Mouse (Mus musculus) stomach, postnatal 0 days (tissue): ENCODE data around the gene Zfp358. TPM values are rescaled to one million over a fixed set of nuclear protein-coding genes. Genes with fewer than 3 reads are reported as not detected.
A peak's percentile ranks its signal among the peaks of the same experiment; 100 is the strongest.

Source experiments
- ATAC-seq: fragments of 200-750 bp; cut with Nextera tagmentation; 2 replicates; pipeline ENCODE4 v1.8.0; 2017; ENCODE audit not compliant: low FRiP score, low TSS enrichment
- DNase-seq: peaks from one replicate; pipeline ENCODE4 v3.0.0-alpha.2; 2016; ENCODE audit warnings: low spot score
- H3K27ac ChIP-seq: fragments of 300-500 bp; sonication (generic); replicated peaks from 2 replicates; pipeline ENCODE4 v1.5.1; 2014; ENCODE audit warnings: mild to moderate bottlenecking, control low read depth
- H3K27me3 ChIP-seq: fragments of 300-500 bp; sonication (generic); 2 replicates; pipeline ENCODE4 v1.6.1; 2014; ENCODE audit warnings: low read length; ENCODE audit not compliant: control insufficient read depth, insufficient read depth
- H3K36me3 ChIP-seq: fragments of 300-500 bp; sonication (generic); 2 replicates; pipeline ENCODE4 v1.6.1; 2014; ENCODE audit warnings: low read length, mixed read lengths; ENCODE audit not compliant: control insufficient read depth, insufficient read depth
- H3K4me1 ChIP-seq: fragments of 300-500 bp; sonication (generic); replicated peaks from 2 replicates; pipeline ENCODE4 v1.6.1; 2014; ENCODE audit warnings: antibody characterized with exemption; ENCODE audit not compliant: control insufficient read depth, insufficient read depth
- H3K4me2 ChIP-seq: fragments of 300-500 bp; sonication (generic); replicated peaks from 2 replicates; pipeline ENCODE4 v1.6.1; 2014; ENCODE audit warnings: low read depth, mild to moderate bottlenecking, control low read depth, moderate library complexity
- H3K4me3 ChIP-seq: fragments of 300-500 bp; sonication (generic); 2 replicates; pipeline ENCODE4 v1.5.1; 2014; ENCODE audit warnings: low read depth, low read length, control low read depth
- H3K9ac ChIP-seq: fragments of 300-500 bp; sonication (generic); 2 replicates; pipeline ENCODE4 v1.6.1; 2014; ENCODE audit warnings: mild to moderate bottlenecking, low read length, control low read depth, mixed read lengths
- H3K9me3 ChIP-seq: fragments of 300-500 bp; sonication (generic); 2 replicates; pipeline ENCODE4 v1.6.1; 2016; ENCODE audit warnings: low read length; ENCODE audit not compliant: control insufficient read depth
- CTCF ChIP-seq: IDR thresholded peaks from 2 replicates; pipeline ENCODE4 v1.5.1; 2016; ENCODE audit warnings: antibody characterized with exemption, low read depth, mild to moderate bottlenecking, moderate library complexity
- EP300 ChIP-seq: optimal IDR thresholded peaks from 2 replicates; pipeline ENCODE3; 2016; ENCODE audit warnings: antibody characterized with exemption
- WGBS: fragments of 180-500 bp; shearing (Covaris S2); extraction: QIAGEN DNeasy Blood & Tissue Kit; methylation state at CpG from one replicate; pipeline ENCODE4 v1.1.7; 2014; 5-methylcytosine and 5-hydroxymethylcytosine counted together
- polyA plus RNA-seq: library from polyadenylated mRNA; unstranded; fragments of >200 nt; fragmentation: Nextera tagmentation; extraction: Ambion mirVana; gene quantifications from 2 replicates; pipeline ENCODE4 v1.2.1, GENCODE M21; 2015

Zfp358 gene
- polyA plus RNA-seq, 1 experiment from 2014 or later, result 19.1 TPM

DNA sequence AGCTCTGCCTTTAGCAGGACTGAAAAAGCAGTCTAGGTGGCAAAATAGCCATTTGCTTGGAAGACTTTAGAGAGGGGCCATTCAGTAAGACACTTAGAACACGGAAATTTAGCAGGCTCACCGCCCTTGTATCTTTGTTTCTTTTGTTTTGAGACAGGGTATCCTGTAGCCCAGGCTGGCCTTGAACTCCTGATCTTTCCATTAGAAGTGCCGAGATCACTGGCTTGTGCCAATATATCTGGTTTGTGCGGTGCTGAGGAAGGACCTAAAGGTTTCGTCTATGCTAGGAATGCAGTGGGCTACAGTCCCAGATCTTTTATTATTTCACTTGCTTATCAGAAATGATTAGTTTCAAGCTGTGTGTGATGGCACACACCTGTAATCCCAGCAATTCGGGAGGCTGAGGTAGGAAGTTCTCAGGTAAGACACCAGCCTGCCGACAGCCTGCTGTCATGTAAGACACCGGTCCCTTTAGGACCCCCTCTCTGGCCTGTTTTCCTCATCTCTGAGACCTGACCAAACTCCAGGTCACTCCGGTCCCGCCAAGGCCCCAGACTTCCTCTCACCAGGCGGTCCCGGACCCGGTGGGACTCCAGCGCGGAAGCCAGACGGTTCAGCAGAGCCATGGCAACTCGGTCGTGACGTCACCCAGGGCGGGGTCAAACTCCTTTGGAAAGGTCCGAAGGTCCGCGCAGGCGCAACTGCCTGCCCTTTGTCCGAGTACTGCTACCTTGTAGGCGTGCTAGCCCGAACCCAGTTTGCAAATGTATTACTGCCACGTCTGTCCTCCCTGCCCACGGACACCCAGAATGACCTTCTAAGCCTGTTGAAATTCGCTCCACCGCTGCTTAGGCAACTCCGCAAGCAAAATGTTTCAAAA lies 25.7 kb upstream of the Zfp358 start, which contains the start of gene Pex11g:
Gene Pex11g (minus strand): TSS at position 675 of the 880 bp plus-strand sequence.
- TF ChIP-seq CTCF, result no peak
- H3K9me3 ChIP-seq, result no peaks in the 10 kb centered on the region
- no peaks in the 10 kb centered on the region for H3K27me3 ChIP-seq
- WGBS, result 5% methylated on average over 32 of the region's 32 CpGs
- DNase-seq (peak; percentile 99), ATAC-seq (peak; percentile 98)
- peak within 1 kb of the TSS; percentile 70 for H3K9ac ChIP-seq
- no peaks in the 10 kb centered on the region for H3K36me3 ChIP-seq
- peak within 1 kb of the TSS; percentile 49 for H3K4me3 ChIP-seq
- H3K27ac ChIP-seq, result peak within 1 kb of the TSS; percentile 80
- peak within 1 kb of the TSS; percentile 73 for H3K4me2 ChIP-seq
- no peaks in the 10 kb centered on the region for H3K4me1 ChIP-seq

DNA sequence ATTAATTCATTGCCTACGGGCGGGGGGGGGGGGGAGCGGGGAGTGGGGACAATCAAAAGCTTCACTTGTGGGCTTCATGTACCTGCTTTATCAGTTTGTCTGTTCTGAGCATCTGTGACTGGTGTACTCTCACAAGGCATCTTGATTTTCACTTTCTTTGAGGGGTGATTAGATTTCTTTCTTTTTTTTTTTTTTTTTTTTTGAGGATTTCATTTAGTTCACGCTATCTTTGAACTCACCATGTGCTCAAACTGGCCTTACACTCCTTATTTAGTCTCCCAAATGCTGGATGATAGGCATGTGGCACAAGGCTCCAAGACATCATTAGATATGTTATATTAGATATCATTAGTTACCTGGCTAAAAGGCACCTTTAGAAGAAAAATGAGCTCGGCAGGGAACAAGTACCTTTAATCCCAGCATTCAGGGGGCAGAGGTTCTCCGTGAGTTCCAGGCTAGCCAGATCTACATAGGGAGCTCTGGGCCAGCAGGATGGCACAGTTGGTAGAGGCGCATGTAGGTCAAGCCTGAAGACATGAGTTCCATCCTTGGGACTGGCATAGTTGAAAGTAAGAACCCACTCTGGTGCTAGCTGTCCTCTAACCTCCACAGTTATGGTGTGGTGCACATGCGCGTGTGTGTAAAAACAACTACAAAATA lies 24.9 kb upstream of the Zfp358 start:
- DNase-seq (peak; percentile 14), ATAC-seq (no peak)
- WGBS, result 52% methylated on average over 9 of the region's 9 CpGs
- Histone ChIP-seq H3K9ac (peak overlapping the region; percentile 70), H3K9me3 (no peaks in the 10 kb centered on the region), H3K36me3 (no peaks in the 10 kb centered on the region), H3K4me3 (peak overlapping the region; percentile 49), H3K27me3 (no peaks in the 10 kb centered on the region), H3K4me2 (peak overlapping the region; percentile 73), H3K4me1 (no peaks in the 10 kb centered on the region), H3K27ac (peak overlapping the region; percentile 80)
- no peak for TF ChIP-seq EP300
- no peak for TF ChIP-seq CTCF

- ATAC-seq (no peak), DNase-seq (peak; percentile 11)
- Histone ChIP-seq H3K4me1 (no peaks in the 10 kb centered on the region), H3K9ac (no peak overlapping the region), H3K27ac (no peak overlapping the region), H3K4me2 (no peak overlapping the region), H3K27me3 (no peaks in the 10 kb centered on the region), H3K9me3 (no peaks in the 10 kb centered on the region), H3K4me3 (no peak overlapping the region), H3K36me3 (no peaks in the 10 kb centered on the region)
- TF ChIP-seq CTCF (peak; percentile 43), EP300 (no peak)
- WGBS, result 96% methylated on average over 1 of the region's 1 CpGs
These were observed 24.1 kb upstream of the Zfp358 start for GRCm38 (mm10) chr8:3468838-3469237.

GRCm38 (mm10) chr8:3470562-3470961 lies 22.4 kb upstream of the Zfp358 start, which contains the start of gene Tex45:
Gene Tex45 (plus strand): TSS chr8:3470862.
- H3K4me2 ChIP-seq, result no peak within 1 kb of the TSS
- no peak for TF ChIP-seq CTCF
- no peak for TF ChIP-seq EP300
- no peaks in the 10 kb centered on the region for H3K27me3 ChIP-seq
- H3K4me1 ChIP-seq, result no peaks in the 10 kb centered on the region
- H3K9me3 ChIP-seq, result no peaks in the 10 kb centered on the region
- no peak within 1 kb of the TSS for H3K27ac ChIP-seq
- ATAC-seq (no peak), DNase-seq (no peak)
- no peaks in the 10 kb centered on the region for H3K36me3 ChIP-seq
- H3K4me3 ChIP-seq, result no peak within 1 kb of the TSS
- H3K9ac ChIP-seq, result no peak within 1 kb of the TSS

- ATAC-seq (peak; percentile 27; the same call in 1 of the 2 replicates), DNase-seq (peak; percentile 13)
- Histone ChIP-seq H3K9me3 (no peaks in the 10 kb centered on the region), H3K27me3 (no peaks in the 10 kb centered on the region), H3K4me3 (peak overlapping the region; percentile 4; the same call in 1 of the 2 replicates), H3K27ac (no peak overlapping the region), H3K4me1 (no peaks in the 10 kb centered on the region), H3K9ac (no peak overlapping the region; the same call in 1 of the 2 replicates), H3K36me3 (no peaks in the 10 kb centered on the region), H3K4me2 (peak overlapping the region; percentile 36; the same call in 1 of the 2 replicates)
- WGBS, result 30% methylated on average over 37 of the region's 37 CpGs
- TF ChIP-seq EP300 (no peak), CTCF (no peak)
These were observed 17.1 kb upstream of the Zfp358 start for GRCm38 (mm10) chr8:3475715-3476429.
